Mouse (Mus musculus): ENCODE data around the gene Sema3g. TPM values are rescaled to one million over a fixed set of nuclear protein-coding genes. Genes with fewer than 3 reads are reported as not detected.

Gene Sema3g
- polyA plus RNA-seq, 1 experiment from 2014 or later: 0.32 TPM

GRCm38 (mm10) chr14:31204844-31205243 is 12.8 kb upstream of the Sema3g start:
- H3K9me3 ChIP-seq (ENCODE audit: control insufficient read depth, low read length): no peaks in the 10 kb centered on the region

GRCm38 (mm10) chr14:31205244-31205561 is 12.5 kb upstream of the Sema3g start:
- H3K27ac ChIP-seq: peak overlapping the region; percentile 90
- peaks cover 42% of the 10 kb centered on the region for H3K36me3 ChIP-seq (replicated peaks; ENCODE audit: control insufficient read depth, insufficient read depth)
- no peak for DNase-seq (ENCODE audit: low spot score)
- H3K9me3 ChIP-seq (ENCODE audit: control insufficient read depth, low read length): no peaks in the 10 kb centered on the region
- H3K27me3 ChIP-seq (ENCODE audit: control insufficient read depth, insufficient read depth, low read length): no peaks in the 10 kb centered on the region
- WGBS: 24% methylated on average over 7 of the region's 8 CpGs
- peak overlapping the region; percentile 91 for H3K4me3 ChIP-seq (replicated peaks; ENCODE audit: low read length)
- ATAC-seq (ENCODE audit: low FRiP score): no peak
- H3K9ac ChIP-seq: peak overlapping the region; percentile 97
- H3K4me2 ChIP-seq (replicated peaks): peak overlapping the region; percentile 98
- peaks cover 20% of the 10 kb centered on the region for H3K4me1 ChIP-seq (replicated peaks; ENCODE audit: control insufficient read depth, insufficient read depth, low read length)

More at GRCm38 (mm10) chr14:31204844-31205243, 12.8 kb upstream of the Sema3g start:
- Histone ChIP-seq H3K27me3 (ENCODE audit: control insufficient read depth, insufficient read depth, low read length) (no peaks in the 10 kb centered on the region), H3K27ac (peak overlapping the region; percentile 90), H3K36me3 (replicated peaks; ENCODE audit: control insufficient read depth, insufficient read depth) (peaks cover 46% of the 10 kb centered on the region), H3K4me3 (replicated peaks; ENCODE audit: low read length) (peak overlapping the region; percentile 91), H3K4me1 (replicated peaks; ENCODE audit: control insufficient read depth, insufficient read depth, low read length) (peaks cover 20% of the 10 kb centered on the region), H3K4me2 (replicated peaks) (peak overlapping the region; percentile 98), H3K9ac (peak overlapping the region; percentile 97)
- ATAC-seq (ENCODE audit: low FRiP score): no peak
- WGBS: 74% methylated on average over 4 of the region's 4 CpGs
- no peak for DNase-seq (ENCODE audit: low spot score)

- peak; percentile 68 for ATAC-seq (ENCODE audit: low FRiP score)
- peak; percentile 47 for DNase-seq (ENCODE audit: low spot score)
- H3K9me3 ChIP-seq (ENCODE audit: control insufficient read depth, low read length): no peaks in the 10 kb centered on the region
- under 1% methylated on average over 39 of the region's 39 CpGs for WGBS
- no peaks in the 10 kb centered on the region for H3K27me3 ChIP-seq (ENCODE audit: control insufficient read depth, insufficient read depth, low read length)
- peak overlapping the region; percentile 98 for H3K4me2 ChIP-seq (replicated peaks)
- H3K4me1 ChIP-seq (replicated peaks; ENCODE audit: control insufficient read depth, insufficient read depth, low read length): peaks cover 20% of the 10 kb centered on the region
- peak overlapping the region; percentile 97 for H3K9ac ChIP-seq
- H3K4me3 ChIP-seq (replicated peaks; ENCODE audit: low read length): peak overlapping the region; percentile 91
- peak overlapping the region; percentile 90 for H3K27ac ChIP-seq
- H3K36me3 ChIP-seq (replicated peaks; ENCODE audit: control insufficient read depth, insufficient read depth): peaks cover 36% of the 10 kb centered on the region
Measured at GRCm38 (mm10) chr14:31205562-31206467, 11.8 kb upstream of the Sema3g start.

- WGBS: 1% methylated on average over 48 of the region's 48 CpGs
- ATAC-seq (ENCODE audit: low FRiP score): peak; percentile 78
- H3K4me2 ChIP-seq (replicated peaks): peak overlapping the region; percentile 98
Measured at GRCm38 (mm10) chr14:31206472-31206981, 11.1 kb upstream of the Sema3g start.

GRCm38 (mm10) chr14:31207070-31207830 is 10.4 kb upstream of the Sema3g start:
- 80% methylated on average over 13 of the region's 13 CpGs for WGBS
- ATAC-seq (ENCODE audit: low FRiP score) (peak; percentile 25), DNase-seq (ENCODE audit: low spot score) (no peak)
- Histone ChIP-seq H3K4me2 (replicated peaks) (peak overlapping the region; percentile 98), H3K36me3 (replicated peaks; ENCODE audit: control insufficient read depth, insufficient read depth) (peaks cover 22% of the 10 kb centered on the region), H3K9me3 (ENCODE audit: control insufficient read depth, low read length) (no peaks in the 10 kb centered on the region), H3K9ac (peak overlapping the region; percentile 97), H3K4me1 (replicated peaks; ENCODE audit: control insufficient read depth, insufficient read depth, low read length) (peaks cover 20% of the 10 kb centered on the region), H3K27ac (peak overlapping the region; percentile 90), H3K27me3 (ENCODE audit: control insufficient read depth, insufficient read depth, low read length) (no peaks in the 10 kb centered on the region), H3K4me3 (replicated peaks; ENCODE audit: low read length) (peak overlapping the region; percentile 91)

More at GRCm38 (mm10) chr14:31206472-31206981, 11.1 kb upstream of the Sema3g start:
- Histone ChIP-seq H3K9me3 (ENCODE audit: control insufficient read depth, low read length) (no peaks in the 10 kb centered on the region), H3K27me3 (ENCODE audit: control insufficient read depth, insufficient read depth, low read length) (no peaks in the 10 kb centered on the region), H3K4me3 (replicated peaks; ENCODE audit: low read length) (peak overlapping the region; percentile 91), H3K36me3 (replicated peaks; ENCODE audit: control insufficient read depth, insufficient read depth) (peaks cover 29% of the 10 kb centered on the region), H3K27ac (peak overlapping the region; percentile 90), H3K9ac (peak overlapping the region; percentile 97), H3K4me1 (replicated peaks; ENCODE audit: control insufficient read depth, insufficient read depth, low read length) (peaks cover 20% of the 10 kb centered on the region)
- peak; percentile 93 for DNase-seq (ENCODE audit: low spot score)

- 66% methylated on average over 2 of the region's 2 CpGs for WGBS
- no peaks in the 10 kb centered on the region for H3K9me3 ChIP-seq (ENCODE audit: control insufficient read depth, low read length)
- H3K4me1 ChIP-seq (replicated peaks; ENCODE audit: control insufficient read depth, insufficient read depth, low read length): peaks cover 20% of the 10 kb centered on the region
Measured at GRCm38 (mm10) chr14:31208084-31208483, 9.6 kb upstream of the Sema3g start, which contains the start of gene Tnnc1. Tnnc1 (plus strand) TSS chr14:31208312.

GRCm38 (mm10) chr14:31209133-31209557 is 8.5 kb upstream of the Sema3g start:
- no peak overlapping the region for H3K9ac ChIP-seq
- 82% methylated on average over 4 of the region's 4 CpGs for WGBS

More at GRCm38 (mm10) chr14:31208084-31208483, 9.6 kb upstream of the Sema3g start, which contains the start of gene Tnnc1:
- Histone ChIP-seq H3K27ac (peak within 1 kb of the TSS; percentile 90; the same call in 1 of the 2 replicates), H3K9ac (peak within 1 kb of the TSS; percentile 97), H3K36me3 (replicated peaks; ENCODE audit: control insufficient read depth, insufficient read depth) (peaks cover 13% of the 10 kb centered on the region), H3K4me2 (replicated peaks) (peak within 1 kb of the TSS; percentile 98), H3K27me3 (ENCODE audit: control insufficient read depth, insufficient read depth, low read length) (no peaks in the 10 kb centered on the region), H3K4me3 (replicated peaks; ENCODE audit: low read length) (peak within 1 kb of the TSS; percentile 91)
- ATAC-seq (ENCODE audit: low FRiP score) (no peak), DNase-seq (ENCODE audit: low spot score) (no peak)

GRCm38 (mm10) chr14:31211854-31212253 is 5.8 kb upstream of the Sema3g start:
- Histone ChIP-seq H3K9me3 (ENCODE audit: control insufficient read depth, low read length) (no peaks in the 10 kb centered on the region), H3K4me1 (replicated peaks; ENCODE audit: control insufficient read depth, insufficient read depth, low read length) (peaks cover 6% of the 10 kb centered on the region; the same call in 1 of the 2 replicates), H3K27me3 (ENCODE audit: control insufficient read depth, insufficient read depth, low read length) (no peaks in the 10 kb centered on the region), H3K36me3 (replicated peaks; ENCODE audit: control insufficient read depth, insufficient read depth) (no peaks in the 10 kb centered on the region), H3K4me3 (replicated peaks; ENCODE audit: low read length) (no peak overlapping the region), H3K4me2 (replicated peaks) (no peak overlapping the region), H3K27ac (no peak overlapping the region), H3K9ac (no peak overlapping the region)
- ATAC-seq (ENCODE audit: low FRiP score): no peak
- DNase-seq (ENCODE audit: low spot score): no peak
- WGBS: 93% methylated on average over 6 of the region's 6 CpGs

More at GRCm38 (mm10) chr14:31209133-31209557, 8.5 kb upstream of the Sema3g start:
- H3K4me1 ChIP-seq (replicated peaks; ENCODE audit: control insufficient read depth, insufficient read depth, low read length): peaks cover 16% of the 10 kb centered on the region
- H3K27ac ChIP-seq: no peak overlapping the region
- no peak overlapping the region for H3K4me3 ChIP-seq (replicated peaks; ENCODE audit: low read length)
- no peak overlapping the region for H3K4me2 ChIP-seq (replicated peaks)
- no peaks in the 10 kb centered on the region for H3K9me3 ChIP-seq (ENCODE audit: control insufficient read depth, low read length)
- peaks cover 3% of the 10 kb centered on the region for H3K36me3 ChIP-seq (replicated peaks; ENCODE audit: control insufficient read depth, insufficient read depth)
- H3K27me3 ChIP-seq (ENCODE audit: control insufficient read depth, insufficient read depth, low read length): no peaks in the 10 kb centered on the region
- DNase-seq (ENCODE audit: low spot score) (no peak), ATAC-seq (ENCODE audit: low FRiP score) (no peak)

- Histone ChIP-seq H3K4me1 (replicated peaks; ENCODE audit: control insufficient read depth, insufficient read depth, low read length) (peaks cover 9% of the 10 kb centered on the region), H3K9ac (no peak overlapping the region), H3K9me3 (ENCODE audit: control insufficient read depth, low read length) (no peaks in the 10 kb centered on the region), H3K27ac (no peak overlapping the region), H3K4me2 (replicated peaks) (no peak overlapping the region), H3K4me3 (replicated peaks; ENCODE audit: low read length) (no peak overlapping the region), H3K27me3 (ENCODE audit: control insufficient read depth, insufficient read depth, low read length) (no peaks in the 10 kb centered on the region), H3K36me3 (replicated peaks; ENCODE audit: control insufficient read depth, insufficient read depth) (no peaks in the 10 kb centered on the region)
- 91% methylated on average over 3 of the region's 3 CpGs for WGBS
- ATAC-seq (ENCODE audit: low FRiP score) (no peak), DNase-seq (ENCODE audit: low spot score) (no peak)
Measured at GRCm38 (mm10) chr14:31212499-31212898, 5.2 kb upstream of the Sema3g start.

Data from hindbrain, embryonic 14.5 days (tissue).